Mouse (Mus musculus) ES-Bruce4 (cell line): ENCODE results near the gene Pcare.

Experiments
- EP300 ChIP-seq: IDR thresholded peaks from 2 replicates; pipeline ENCODE4 v1.6.1; 2011; ENCODE audit warnings: low read depth, low read length; ENCODE audit not compliant: insufficient read depth
- POLR2A ChIP-seq: IDR thresholded peaks from one replicate; pipeline ENCODE4 v1.8.1; 2011; ENCODE audit warnings: low read length; ENCODE audit not compliant: insufficient read depth

DNA sequence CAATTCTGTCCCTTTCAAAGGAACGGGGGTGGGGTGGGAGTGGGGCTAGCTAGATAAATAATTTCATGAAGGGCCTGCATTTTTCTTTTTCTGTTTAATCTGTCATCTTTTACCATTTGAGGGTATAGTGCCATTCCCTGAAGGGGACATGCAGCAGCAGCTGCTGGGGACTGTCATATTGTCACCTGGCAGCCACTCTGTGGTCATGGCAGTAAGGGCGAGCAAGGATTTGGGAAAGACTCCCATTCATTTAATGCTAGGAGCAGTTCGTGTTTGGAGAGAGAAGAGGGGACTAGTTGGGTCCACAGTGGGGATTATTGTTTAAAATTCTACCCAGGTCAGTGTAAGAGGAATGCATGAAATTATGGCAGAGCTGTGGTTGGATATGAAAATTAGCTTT is 16.3 kb downstream of the Pcare start:
- TF ChIP-seq POLR2A: no peak
- no peak for TF ChIP-seq EP300
